18 mouse cellular contexts compared by ENCODE assay signal in genomic region chr4:123637136-123637535, GRCm38 (mm10). TPM values are rescaled to one million over a fixed set of nuclear protein-coding genes. Genes with fewer than 3 reads are reported as not detected.
DNase-seq lines count a peak whose midpoint lies in the region; ATAC-seq lines count a peak whose summit lies in the region.
"Had no signal": no experiment of that assay in that cellular context is flagged by ENCODE, and none has a peak within 500 bp of the region (broad histone marks: within the 10 kb centered on the region; RNA-seq: fewer than 3 reads in every experiment).

No protein-coding gene starts in this region.

- ATAC-seq in neural tube, embryonic 13.5 days (ENCODE audit: low read depth), result peak; percentile 25; the same call in 1 of the 2 replicates
- peak; percentile 42; the same call in 1 of the 2 replicates for ATAC-seq in lung, embryonic 16.5 days (ENCODE audit: low read depth)
- ATAC-seq in stomach, embryonic 15.5 days (ENCODE audit: insufficient read depth, low FRiP score, low read depth), result peak; percentile 39; the same call in 1 of the 2 replicates
- ATAC-seq: inflammation-experienced regulatory T-cells, adult 6 months had no signal

- no peaks in the 10 kb centered on the region for H3K27me3 ChIP-seq in neural tube, embryonic 13.5 days
- H3K27me3 ChIP-seq in lung, embryonic 16.5 days (ENCODE audit: control insufficient read depth, insufficient read depth, low read depth, low read length), result no peaks in the 10 kb centered on the region
- no peaks in the 10 kb centered on the region for H3K27me3 ChIP-seq in stomach, embryonic 15.5 days (replicated peaks)
- H3K27me3 ChIP-seq: heart, embryonic 12.5 days had no signal

- peak overlapping the region; percentile 15; the same call in 1 of the 2 replicates for H3K27ac ChIP-seq in neural tube, embryonic 13.5 days (replicated peaks)
- H3K27ac ChIP-seq in lung, embryonic 16.5 days (ENCODE audit: low read length), result no peak overlapping the region
- no peak overlapping the region for H3K27ac ChIP-seq in stomach, embryonic 15.5 days
- H3K27ac ChIP-seq: kidney, postnatal 0 days had no signal

- H3K4me1 ChIP-seq in neural tube, embryonic 13.5 days (replicated peaks), result peaks cover 6% of the 10 kb centered on the region
- peaks cover 14% of the 10 kb centered on the region for H3K4me1 ChIP-seq in lung, embryonic 16.5 days (replicated peaks; ENCODE audit: control insufficient read depth, insufficient read depth, low read length)
- H3K4me1 ChIP-seq in stomach, embryonic 15.5 days, result no peaks in the 10 kb centered on the region

- no peak overlapping the region for H3K4me3 ChIP-seq in neural tube, embryonic 13.5 days
- no peak overlapping the region for H3K4me3 ChIP-seq in lung, embryonic 16.5 days (ENCODE audit: low read length)
- no peak overlapping the region for H3K4me3 ChIP-seq in stomach, embryonic 15.5 days (replicated peaks)
- H3K4me3 ChIP-seq: heart, embryonic 12.5 days had no signal

- H3K36me3 ChIP-seq in neural tube, embryonic 13.5 days, result peaks cover 12% of the 10 kb centered on the region; the same call in 1 of the 2 replicates
- H3K36me3 ChIP-seq in lung, embryonic 16.5 days (ENCODE audit: control insufficient read depth, insufficient read depth, low read length), result no peaks in the 10 kb centered on the region
- no peaks in the 10 kb centered on the region for H3K36me3 ChIP-seq in stomach, embryonic 15.5 days

- no peak for DNase-seq in neural tube, embryonic 10.5 days (ENCODE audit: extremely low spot score, low spot score)
- peak; percentile 62 for DNase-seq in fat pad, adult 2 months (ENCODE audit: extremely low read depth, low read depth, low spot score)
- DNase-seq in spleen, postnatal 10 days (ENCODE audit: low spot score in 2 of 2), result no peak
- no peak for DNase-seq in thymus, postnatal 36 days
- DNase-seq in retina, embryonic 14.5 days (ENCODE audit: low spot score), result no peak
- DNase-seq: adrenal gland, postnatal 10 days; cerebellum, adult 9-11 months; gastrocnemius, postnatal 10 days; heart, postnatal 36 days; midbrain, embryonic 14.5 days; right cerebral cortex, postnatal 4 days had no signal

- no peaks in the 10 kb centered on the region for H3K9me3 ChIP-seq in neural tube, embryonic 13.5 days
- no peaks in the 10 kb centered on the region for H3K9me3 ChIP-seq in lung, embryonic 16.5 days (ENCODE audit: control insufficient read depth, low read length)
- H3K9me3 ChIP-seq in stomach, embryonic 15.5 days, result no peaks in the 10 kb centered on the region
- H3K9me3 ChIP-seq: heart, embryonic 12.5 days had no signal

- no peak overlapping the region for H3K4me2 ChIP-seq in neural tube, embryonic 13.5 days
- H3K4me2 ChIP-seq in lung, embryonic 16.5 days (ENCODE audit: low read depth, low read length), result no peak overlapping the region
- H3K4me2 ChIP-seq in stomach, embryonic 15.5 days, result no peak overlapping the region
- H3K4me2 ChIP-seq: heart, embryonic 12.5 days; liver, embryonic 11.5 days had no signal

- H3K9ac ChIP-seq in neural tube, embryonic 13.5 days, result no peak overlapping the region
- no peak overlapping the region for H3K9ac ChIP-seq in lung, embryonic 16.5 days (ENCODE audit: low read length)
- no peak overlapping the region for H3K9ac ChIP-seq in stomach, embryonic 15.5 days
- H3K9ac ChIP-seq: heart, embryonic 12.5 days had no signal

- 95% methylated on average over 6 of the region's 6 CpGs for WGBS in neural tube, embryonic 13.5 days
- WGBS in lung, embryonic 16.5 days, result 58% methylated on average over 6 of the region's 6 CpGs
- 70% methylated on average over 6 of the region's 6 CpGs for WGBS in stomach, embryonic 15.5 days

RNA-seq across cellular contexts. Expression of gene Macf1, which starts 47.0 kb away (rescaled TPM):
- polyA plus RNA-seq in neural tube, embryonic 13.5 days (2015; fragmentation: Nextera tagmentation; extraction: Ambion mirVana), result 57.7 and 59.3 TPM in 2 replicates
- 77.8 and 89.5 TPM in 2 replicates for polyA plus RNA-seq in lung, embryonic 16.5 days (2015; fragmentation: Nextera tagmentation; extraction: Ambion mirVana)
- 34.6 and 36.1 TPM in 2 replicates for polyA plus RNA-seq in stomach, embryonic 15.5 days (2015; fragmentation: Nextera tagmentation; extraction: Ambion mirVana)
